ENCODE assay signal across 37 mouse cellular contexts in the genomic region with DNA sequence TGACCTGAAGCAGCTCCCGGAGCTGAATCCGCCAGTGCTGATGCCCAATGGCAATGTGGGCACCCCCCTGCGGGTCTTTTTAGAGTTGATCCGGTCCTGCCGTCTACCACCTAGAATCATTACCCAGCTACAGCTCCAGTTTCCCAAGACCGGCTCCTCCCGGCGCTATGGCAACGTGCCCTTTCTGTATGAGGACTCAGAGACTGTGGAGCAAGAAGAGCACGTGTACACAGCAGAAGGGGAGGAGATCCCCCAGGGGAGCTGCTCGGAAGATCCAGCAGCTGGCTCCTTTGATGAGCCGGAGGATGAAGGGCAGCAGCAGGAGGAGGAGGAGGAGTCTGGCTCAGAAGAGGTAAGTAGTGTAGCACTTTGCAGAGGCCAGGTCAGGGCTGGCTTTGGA. TPM values are rescaled to one million over a fixed set of nuclear protein-coding genes. Genes with fewer than 3 reads are reported as not detected.
DNase-seq lines count a peak whose midpoint lies in the region; ATAC-seq and TF ChIP-seq lines count a peak whose summit lies in the region.
"Had no signal": no experiment of that assay in that cellular context is flagged by ENCODE, and none has a peak within 500 bp of the region (broad histone marks: within the 10 kb centered on the region; RNA-seq: fewer than 3 reads in every experiment).

No protein-coding gene starts in this region.

- WGBS in intestine, embryonic 15.5 days = 77% methylated on average over 12 of the region's 12 CpGs
- WGBS in intestine, embryonic 16.5 days = 74% methylated on average over 12 of the region's 12 CpGs

- peaks cover 18% of the 10 kb centered on the region; the same call in 1 of the 2 replicates for H3K36me3 ChIP-seq in intestine, embryonic 15.5 days
- peaks cover 6% of the 10 kb centered on the region for H3K36me3 ChIP-seq in intestine, embryonic 16.5 days (ENCODE audit: control insufficient read depth, insufficient read depth, low read length)
- H3K36me3 ChIP-seq in E14TG2a.4 (ENCODE audit: insufficient read depth, low read length) = peaks cover 54% of the 10 kb centered on the region

- H3K9ac ChIP-seq in intestine, embryonic 15.5 days = peak overlapping the region; percentile 10; the same call in 1 of the 2 replicates
- no peak overlapping the region for H3K9ac ChIP-seq in intestine, embryonic 16.5 days (ENCODE audit: low read depth, low read length)
- H3K9ac ChIP-seq: embryonic facial prominence, embryonic 15.5 days; forebrain, embryonic 12.5 days; forebrain, embryonic 15.5 days; heart, embryonic 13.5 days; hindbrain, embryonic 14.5 days had no signal

- DNase-seq in ES-CJ7 (ENCODE audit: low read depth, low spot score) (peak; percentile 82), R1 (ENCODE audit: low read depth, low spot score) (peak; percentile 90)
- no peak for DNase-seq in adrenal gland, postnatal 25 days
- no peak for DNase-seq in layer of hippocampus, postnatal 36 days
- DNase-seq: adrenal gland, adult 2 months; adrenal gland, postnatal 14 days; cerebellum, adult 11-12 months; cerebellum, adult 8-10 months; cerebellum, postnatal 10 days; cerebellum, postnatal 36 days; embryo, embryonic 11 days; gastrocnemius, postnatal 10 days; heart, adult 18-20 months; heart, postnatal 14 days; heart, postnatal 4 days; kidney, adult 11 months; kidney, adult 8-10 months had no signal

- no peak for ATAC-seq in intestine, embryonic 15.5 days
- ATAC-seq in intestine, embryonic 16.5 days = no peak
- ATAC-seq: CD4-positive, CD25-positive, alpha-beta regulatory T cell, adult 4 months; forebrain, embryonic 15.5 days; hindbrain, postnatal 0 days; inflammation-experienced regulatory T-cells, adult 6 months had no signal

- no peak for TF ChIP-seq CTCF in E14TG2a.4 (conservative IDR thresholded peaks at IDR 0.05; ENCODE audit: low read length)

- H3K27me3 ChIP-seq in intestine, embryonic 15.5 days (replicated peaks) = no peaks in the 10 kb centered on the region
- H3K27me3 ChIP-seq in intestine, embryonic 16.5 days (replicated peaks; ENCODE audit: control insufficient read depth, insufficient read depth, low read length) = no peaks in the 10 kb centered on the region
- no peaks in the 10 kb centered on the region for H3K27me3 ChIP-seq in E14TG2a.4 (ENCODE audit: insufficient read depth, low read length)
- H3K27me3 ChIP-seq: embryonic facial prominence, embryonic 15.5 days; forebrain, embryonic 12.5 days; forebrain, embryonic 15.5 days; heart, embryonic 13.5 days had no signal

- H3K4me3 ChIP-seq in intestine, embryonic 15.5 days (replicated peaks) = no peak overlapping the region
- H3K4me3 ChIP-seq in intestine, embryonic 16.5 days (ENCODE audit: low read length) = no peak overlapping the region
- peak overlapping the region; percentile 48 for H3K4me3 ChIP-seq in E14TG2a.4 (replicated peaks; ENCODE audit: low read length)
- H3K4me3 ChIP-seq: embryonic facial prominence, embryonic 15.5 days; erythroblast, embryonic 14.5 days; forebrain, embryonic 12.5 days; forebrain, embryonic 15.5 days; heart, embryonic 13.5 days had no signal

- H3K9me3 ChIP-seq in intestine, embryonic 15.5 days = no peaks in the 10 kb centered on the region
- H3K9me3 ChIP-seq in intestine, embryonic 16.5 days (ENCODE audit: control insufficient read depth, low read length) = no peaks in the 10 kb centered on the region
- no peaks in the 10 kb centered on the region for H3K9me3 ChIP-seq in E14TG2a.4 (ENCODE audit: low read length)
- H3K9me3 ChIP-seq: embryonic facial prominence, embryonic 15.5 days; forebrain, embryonic 12.5 days; forebrain, embryonic 15.5 days; heart, embryonic 13.5 days had no signal

- no peak overlapping the region for H3K27ac ChIP-seq in intestine, embryonic 15.5 days
- no peak overlapping the region for H3K27ac ChIP-seq in intestine, embryonic 16.5 days (ENCODE audit: low read length)
- H3K27ac ChIP-seq: embryonic facial prominence, embryonic 15.5 days; forebrain, embryonic 12.5 days; forebrain, embryonic 15.5 days; heart, embryonic 13.5 days; hindbrain, embryonic 14.5 days; hindbrain, postnatal 0 days had no signal

- H3K4me2 ChIP-seq in intestine, embryonic 15.5 days (replicated peaks) = no peak overlapping the region
- no peak overlapping the region for H3K4me2 ChIP-seq in intestine, embryonic 16.5 days (ENCODE audit: low read depth, low read length)
- H3K4me2 ChIP-seq: embryonic facial prominence, embryonic 15.5 days; forebrain, embryonic 12.5 days; forebrain, embryonic 15.5 days; heart, embryonic 13.5 days; hindbrain, embryonic 14.5 days had no signal

- H3K4me1 ChIP-seq in intestine, embryonic 15.5 days (replicated peaks) = peaks cover 6% of the 10 kb centered on the region; the same call in 1 of the 2 replicates
- peaks cover 4% of the 10 kb centered on the region for H3K4me1 ChIP-seq in intestine, embryonic 16.5 days (ENCODE audit: control insufficient read depth, insufficient read depth, low read length)
- peaks cover 47% of the 10 kb centered on the region for H3K4me1 ChIP-seq in E14TG2a.4 (replicated peaks; ENCODE audit: low read depth, low read length)

RNA-seq across cellular contexts. Expression of a gene that starts 3.4 kb away (rescaled TPM):
- polyA plus RNA-seq in intestine, embryonic 15.5 days (2015; fragmentation: Nextera tagmentation; extraction: Ambion mirVana) = 6.7 and 7.1 TPM in 2 replicates
- 5.5 and 7.5 TPM in 2 replicates for polyA plus RNA-seq in intestine, embryonic 16.5 days (2015; fragmentation: Nextera tagmentation; extraction: Ambion mirVana)
- total RNA-seq in adrenal gland, postnatal 25 days (2021) = 5.9 and 8.3 TPM in 2 replicates
- 1 to 10 TPM; 7.0 to 7.2 TPM for total RNA-seq in layer of hippocampus, postnatal 36 days (2021)

RNA-seq across cellular contexts. Expression of a gene that starts 6.2 kb away (rescaled TPM):
- 16.5 and 19.8 TPM in 2 replicates for polyA plus RNA-seq in intestine, embryonic 15.5 days (2015; fragmentation: Nextera tagmentation; extraction: Ambion mirVana)
- 17.1 and 17.3 TPM in 2 replicates for polyA plus RNA-seq in intestine, embryonic 16.5 days (2015; fragmentation: Nextera tagmentation; extraction: Ambion mirVana)
- 15.8 and 16.1 TPM in 2 replicates for total RNA-seq in adrenal gland, postnatal 25 days (2021)
- 10 to 100 TPM; 10.1 to 10.3 TPM for total RNA-seq in layer of hippocampus, postnatal 36 days (2021)

RNA-seq across cellular contexts. Expression of a gene that starts 24.0 kb away (rescaled TPM):
- 47.4 and 51.0 TPM in 2 replicates for polyA plus RNA-seq in intestine, embryonic 15.5 days (2015; fragmentation: Nextera tagmentation; extraction: Ambion mirVana)
- 50.1 and 59.9 TPM in 2 replicates for polyA plus RNA-seq in intestine, embryonic 16.5 days (2015; fragmentation: Nextera tagmentation; extraction: Ambion mirVana)
- 1.3 and 1.7 TPM in 2 replicates for total RNA-seq in adrenal gland, postnatal 25 days (2021)
- total RNA-seq in layer of hippocampus, postnatal 36 days (2021) = 1 to 10 TPM; 1.5 to 1.9 TPM

RNA-seq across cellular contexts. Expression of a gene that starts 24.8 kb away (rescaled TPM):
- 7.5 and 8.1 TPM in 2 replicates for polyA plus RNA-seq in intestine, embryonic 15.5 days (2015; fragmentation: Nextera tagmentation; extraction: Ambion mirVana)
- 9.2 and 10.3 TPM in 2 replicates for polyA plus RNA-seq in intestine, embryonic 16.5 days (2015; fragmentation: Nextera tagmentation; extraction: Ambion mirVana)
- 55.6 and 58.0 TPM in 2 replicates for total RNA-seq in adrenal gland, postnatal 25 days (2021)
- not detected for total RNA-seq in layer of hippocampus, postnatal 36 days (2021)
- total RNA-seq: gastrocnemius, adult 18-20 months; gastrocnemius, postnatal 4 days; MEL had no signal
- polyA plus RNA-seq: brain, embryonic 14.5 days; C2C12; cortical plate, adult 2 months; embryonic facial prominence, embryonic 11.5 days; erythroblast, embryonic 14.5 days; forebrain, embryonic 12.5 days; forebrain, embryonic 15.5 days; hindbrain, embryonic 11.5 days; hindbrain, embryonic 14.5 days; inflammation-experienced regulatory T-cells, adult 6 months had no signal

RNA-seq across cellular contexts. Expression of a gene that starts 32.2 kb away (rescaled TPM):
- polyA plus RNA-seq in intestine, embryonic 15.5 days (2015; fragmentation: Nextera tagmentation; extraction: Ambion mirVana) = 280 and 288 TPM in 2 replicates
- polyA plus RNA-seq in intestine, embryonic 16.5 days (2015; fragmentation: Nextera tagmentation; extraction: Ambion mirVana) = 214 and 228 TPM in 2 replicates
- total RNA-seq in adrenal gland, postnatal 25 days (2021) = 171 and 211 TPM in 2 replicates
- total RNA-seq in layer of hippocampus, postnatal 36 days (2021) = 100 to 1,000 TPM; 122 to 123 TPM

Comparison
In these comparisons a context has a peak if more than half of its experiments do, and no peak if none do; other contexts are left out.
1. DNase-seq: peak in ES-CJ7 (single experiment) and R1 (single experiment); none in adrenal gland, postnatal 25 days (single experiment) and layer of hippocampus, postnatal 36 days (0 of 2).